Mouse (Mus musculus): ENCODE measurements around the gene Krt27.

- TF ChIP-seq CHD2 (IDR thresholded peaks at IDR 0.05; ENCODE audit: low read depth, low read length) (no peak), HCFC1 (IDR thresholded peaks at IDR 0.05; ENCODE audit: borderline replicate concordance, insufficient read depth, low read length) (no peak), ZC3H11A (IDR thresholded peaks at IDR 0.05; ENCODE audit: borderline replicate concordance, low read depth, low read length) (no peak), MAFK (IDR thresholded peaks at IDR 0.05; ENCODE audit: insufficient read depth, low read depth, low read length) (no peak), ZNF384 (IDR thresholded peaks at IDR 0.05; ENCODE audit: low read depth, low read length) (no peak)
Measured at GRCm38 (mm10) chr11:99321094-99321493, 29.8 kb downstream of the Krt27 start.

All from ES-E14 (cell line).